In genomic region chr13:56657946-56658512, GRCm38 (mm10) we compare ENCODE assay signal across 8 mouse cellular contexts. TPM values are rescaled to one million over a fixed set of nuclear protein-coding genes. Genes with fewer than 3 reads are reported as not detected.
A peak's percentile ranks its signal among the peaks of the same experiment; 100 is the strongest.
DNase-seq lines count a peak whose midpoint lies in the region; ATAC-seq and TF ChIP-seq lines count a peak whose summit lies in the region.

No protein-coding gene starts in this region.

- intact Hi-C loops in left cerebral cortex, postnatal 4 days (cut with DNase I) = no loop called here

- H3K4me1 ChIP-seq in heart, embryonic 12.5 days (replicated peaks) = peaks cover 26% of the 10 kb centered on the region
- H3K4me1 ChIP-seq in bone marrow macrophage, adult 2 months (ENCODE audit: control insufficient read depth, insufficient read depth, low read length) = peaks cover 7% of the 10 kb centered on the region
- H3K4me1 ChIP-seq in intestine, embryonic 15.5 days (replicated peaks) = peaks cover 12% of the 10 kb centered on the region
- H3K4me1 ChIP-seq in stomach, embryonic 16.5 days (ENCODE audit: control insufficient read depth, insufficient read depth, low read length) = peaks cover 23% of the 10 kb centered on the region

- DNase-seq in heart, adult 11 months = peak; percentile 96
- DNase-seq in left cerebral cortex, postnatal 4 days = peak; percentile 79
- DNase-seq in naive thymus-derived CD4-positive, alpha-beta T cell, adult 2 months (ENCODE audit: low read depth) = peak; percentile 87

- H3K4me2 ChIP-seq in heart, embryonic 12.5 days = no peak overlapping the region
- H3K4me2 ChIP-seq in intestine, embryonic 15.5 days (replicated peaks) = no peak overlapping the region
- H3K4me2 ChIP-seq in stomach, embryonic 16.5 days (ENCODE audit: low read depth, low read length) = no peak overlapping the region

- H3K9ac ChIP-seq in heart, embryonic 12.5 days = no peak overlapping the region
- H3K9ac ChIP-seq in intestine, embryonic 15.5 days = no peak overlapping the region
- H3K9ac ChIP-seq in stomach, embryonic 16.5 days (ENCODE audit: low read length) = no peak overlapping the region

- peak; percentile 89 for TF ChIP-seq CTCF in bone marrow macrophage, adult 2 months (IDR thresholded peaks at IDR 0.05; ENCODE audit: low read depth, low read length)

- no peaks in the 10 kb centered on the region for H3K36me3 ChIP-seq in heart, embryonic 12.5 days
- no peaks in the 10 kb centered on the region for H3K36me3 ChIP-seq in intestine, embryonic 15.5 days
- no peaks in the 10 kb centered on the region for H3K36me3 ChIP-seq in stomach, embryonic 16.5 days (ENCODE audit: control insufficient read depth, insufficient read depth, low read length)

- no peak for TF ChIP-seq POLR2A in bone marrow macrophage, adult 2 months (IDR thresholded peaks at IDR 0.05; ENCODE audit: borderline replicate concordance, low read depth, low read length)

- no peak for ATAC-seq in heart, embryonic 12.5 days (ENCODE audit: insufficient number of reproducible peaks, low FRiP score)
- peak; percentile 67; the same call in 1 of the 2 replicates for ATAC-seq in frontal cortex, adult (ENCODE audit: low TSS enrichment)
- peak; percentile 54 for ATAC-seq in intestine, embryonic 15.5 days
- ATAC-seq in stomach, embryonic 16.5 days (ENCODE audit: insufficient read depth, low FRiP score) = peak; percentile 27; the same call in 1 of the 2 replicates

- H3K4me3 ChIP-seq in heart, embryonic 12.5 days = no peak overlapping the region
- no peak overlapping the region for H3K4me3 ChIP-seq in bone marrow macrophage, adult 2 months (ENCODE audit: insufficient read depth, low read length)
- H3K4me3 ChIP-seq in intestine, embryonic 15.5 days (replicated peaks) = no peak overlapping the region
- no peak overlapping the region for H3K4me3 ChIP-seq in stomach, embryonic 16.5 days (replicated peaks; ENCODE audit: low read length)

- H3K9me3 ChIP-seq in heart, embryonic 12.5 days (replicated peaks) = no peaks in the 10 kb centered on the region
- H3K9me3 ChIP-seq in intestine, embryonic 15.5 days = no peaks in the 10 kb centered on the region
- H3K9me3 ChIP-seq in stomach, embryonic 16.5 days (replicated peaks; ENCODE audit: control insufficient read depth, low read length) = no peaks in the 10 kb centered on the region

- H3K27ac ChIP-seq in heart, embryonic 12.5 days (ENCODE audit: poor library complexity, severe bottlenecking) = no peak overlapping the region
- H3K27ac ChIP-seq in bone marrow macrophage, adult 2 months (ENCODE audit: insufficient read depth, low read depth, low read length) = no peak overlapping the region
- H3K27ac ChIP-seq in intestine, embryonic 15.5 days = no peak overlapping the region
- H3K27ac ChIP-seq in stomach, embryonic 16.5 days (ENCODE audit: low read length) = no peak overlapping the region

- WGBS in heart, embryonic 12.5 days = 37% methylated on average over 7 of the region's 7 CpGs
- WGBS in intestine, embryonic 15.5 days = 26% methylated on average over 7 of the region's 7 CpGs
- 30% methylated on average over 7 of the region's 7 CpGs for WGBS in stomach, embryonic 16.5 days

- H3K27me3 ChIP-seq in heart, embryonic 12.5 days (replicated peaks) = no peaks in the 10 kb centered on the region
- no peaks in the 10 kb centered on the region for H3K27me3 ChIP-seq in intestine, embryonic 15.5 days (replicated peaks)
- no peaks in the 10 kb centered on the region for H3K27me3 ChIP-seq in stomach, embryonic 16.5 days (ENCODE audit: control insufficient read depth, insufficient read depth, low read length)

RNA-seq across cellular contexts. Expression of gene Smad5, which starts 44.8 kb away (rescaled TPM):
- polyA plus RNA-seq in heart, embryonic 12.5 days (2016; fragmentation: Nextera tagmentation; extraction: Ambion mirVana) = 24.3 and 25.7 TPM in 2 replicates
- polyA plus RNA-seq in bone marrow macrophage, adult 2 months (2012; ENCODE audit: insufficient read depth, insufficient read length, missing spikeins) = 10.2 and 11.5 TPM in 2 replicates
- 19.3 and 19.5 TPM in 2 replicates for polyA plus RNA-seq in intestine, embryonic 15.5 days (2015; fragmentation: Nextera tagmentation; extraction: Ambion mirVana)
- total RNA-seq in left cerebral cortex, postnatal 4 days (2021) = 10 to 100 TPM; 36.0 to 41.9 TPM
- polyA plus RNA-seq in stomach, embryonic 16.5 days (2015; fragmentation: Nextera tagmentation; extraction: Ambion mirVana) = 26.7 and 27.8 TPM in 2 replicates

RNA-seq across cellular contexts. Expression of gene Tgfbi, which starts 48.7 kb away (rescaled TPM):
- 107 TPM in 2 replicates for polyA plus RNA-seq in heart, embryonic 12.5 days (2016; fragmentation: Nextera tagmentation; extraction: Ambion mirVana)
- 386 and 398 TPM in 2 replicates for polyA plus RNA-seq in bone marrow macrophage, adult 2 months (2012; ENCODE audit: insufficient read depth, insufficient read length, missing spikeins)
- 120 and 123 TPM in 2 replicates for polyA plus RNA-seq in intestine, embryonic 15.5 days (2015; fragmentation: Nextera tagmentation; extraction: Ambion mirVana)
- total RNA-seq in left cerebral cortex, postnatal 4 days (2021) = 1 to 10 TPM; 4.1 to 4.2 TPM
- polyA plus RNA-seq in stomach, embryonic 16.5 days (2015; fragmentation: Nextera tagmentation; extraction: Ambion mirVana) = 180 and 191 TPM in 2 replicates
